Mouse (Mus musculus) forebrain, embryonic 13.5 days (tissue): Measurements from ENCODE around the gene Bbs4. TPM values are rescaled to one million over a fixed set of nuclear protein-coding genes. Genes with fewer than 3 reads are reported as not detected.

Experiments
- ATAC-seq: fragments of 200-750 bp; cut with Nextera tagmentation; 2 replicates; pipeline ENCODE4 v1.8.0; 2017
- H3K27ac ChIP-seq: fragments of 300-500 bp; sonication (generic); 2 replicates; pipeline ENCODE4 v1.5.1; 2015; ENCODE audit warnings: inconsistent platforms, mild to moderate bottlenecking, moderate library complexity
- H3K27me3 ChIP-seq: fragments of 300-500 bp; sonication (generic); 2 replicates; pipeline ENCODE4 v1.6.1; 2015; ENCODE audit warnings: mild to moderate bottlenecking, inconsistent platforms
- H3K36me3 ChIP-seq: fragments of 300-500 bp; sonication (generic); 2 replicates; pipeline ENCODE4 v1.6.1; 2015; ENCODE audit warnings: mild to moderate bottlenecking, inconsistent platforms; ENCODE audit not compliant: poor library complexity, severe bottlenecking
- H3K4me1 ChIP-seq: fragments of 300-500 bp; sonication (generic); 2 replicates; pipeline ENCODE4 v1.6.1; 2015; ENCODE audit warnings: inconsistent platforms
- H3K4me2 ChIP-seq: fragments of 300-500 bp; sonication (generic); 2 replicates; pipeline ENCODE4 v1.6.1; 2015; ENCODE audit warnings: inconsistent platforms, mild to moderate bottlenecking, moderate library complexity
- H3K4me3 ChIP-seq: fragments of 300-500 bp; sonication (generic); 2 replicates; pipeline ENCODE4 v1.5.1; 2015; ENCODE audit warnings: mild to moderate bottlenecking, inconsistent platforms
- H3K9ac ChIP-seq: fragments of 300-500 bp; sonication (generic); 2 replicates; pipeline ENCODE4 v1.6.1; 2015; ENCODE audit warnings: mild to moderate bottlenecking, inconsistent platforms
- H3K9me3 ChIP-seq: fragments of 300-500 bp; sonication (generic); replicated peaks from 2 replicates; pipeline ENCODE4 v1.6.1; 2016; ENCODE audit warnings: inconsistent platforms
- WGBS: fragments of 180-500 bp; shearing (Covaris S2); methylation state at CpG from one replicate; pipeline ENCODE4 v1.1.7; 2015; 5-methylcytosine and 5-hydroxymethylcytosine counted together
- polyA plus RNA-seq: library from polyadenylated mRNA; unstranded; fragments of >200 nt; fragmentation: Nextera tagmentation; extraction: Ambion mirVana; gene quantifications from 2 replicates; pipeline ENCODE4 v1.2.1, GENCODE M21; 2015

The Bbs4 gene
- polyA plus RNA-seq, 1 experiment from 2014 or later = 33.5 TPM

- no peaks in the 10 kb centered on the region for H3K36me3 ChIP-seq
- H3K9me3 ChIP-seq = no peaks in the 10 kb centered on the region
- peak within 1 kb of the TSS; percentile 83 for H3K9ac ChIP-seq
- peak; percentile 98 for ATAC-seq
- H3K27ac ChIP-seq = peak within 1 kb of the TSS; percentile 94
- H3K4me2 ChIP-seq = peak within 1 kb of the TSS; percentile 75
- H3K4me1 ChIP-seq = peaks cover 28% of the 10 kb centered on the region
- no peaks in the 10 kb centered on the region for H3K27me3 ChIP-seq
- peak within 1 kb of the TSS; percentile 84 for H3K4me3 ChIP-seq
- under 1% methylated on average over 58 of the region's 58 CpGs for WGBS
These were observed 62.2 kb downstream of the Bbs4 start, which contains the start of gene Adpgk for GRCm38 (mm10) chr9:59290957-59291687. Gene Adpgk (plus strand): TSS chr9:59291558.

DNA sequence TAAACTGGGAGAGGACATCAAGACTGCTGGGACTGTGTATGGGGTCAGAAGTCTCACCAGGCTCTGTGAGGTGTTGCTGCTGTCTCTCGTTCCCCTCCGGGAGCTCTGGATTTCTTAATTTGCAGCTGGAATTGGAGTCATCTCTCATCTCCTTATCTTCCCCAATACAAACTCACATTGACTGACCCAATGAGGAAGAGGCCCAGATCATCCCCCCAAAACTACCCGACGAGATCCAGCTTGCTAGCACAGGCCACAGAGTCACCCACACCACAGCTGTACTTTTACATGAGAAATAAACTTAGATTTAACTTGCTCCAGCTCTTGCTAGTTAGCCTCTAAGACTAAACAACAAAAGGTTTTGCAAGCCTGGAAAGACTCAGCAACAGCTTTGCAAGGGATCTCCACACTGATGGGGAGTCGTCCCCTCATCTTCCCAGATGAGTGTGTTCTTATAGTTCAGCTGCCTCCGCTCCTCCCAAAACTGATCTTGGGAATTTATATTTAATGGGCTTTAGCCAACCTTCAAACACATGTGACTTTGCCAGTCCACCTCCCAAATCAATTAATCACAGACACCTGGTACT lies 63.7 kb downstream of the Bbs4 start:
- H3K4me3 ChIP-seq = no peak overlapping the region
- H3K27ac ChIP-seq = no peak overlapping the region
- H3K36me3 ChIP-seq = no peaks in the 10 kb centered on the region
- H3K9ac ChIP-seq = no peak overlapping the region
- H3K4me1 ChIP-seq = peaks cover 28% of the 10 kb centered on the region
- H3K9me3 ChIP-seq = no peaks in the 10 kb centered on the region
- 72% methylated on average over 6 of the region's 6 CpGs for whole genome bisulfite sequencing
- no peak overlapping the region for H3K4me2 ChIP-seq
- no peaks in the 10 kb centered on the region for H3K27me3 ChIP-seq
- no peak for ATAC-seq

DNA sequence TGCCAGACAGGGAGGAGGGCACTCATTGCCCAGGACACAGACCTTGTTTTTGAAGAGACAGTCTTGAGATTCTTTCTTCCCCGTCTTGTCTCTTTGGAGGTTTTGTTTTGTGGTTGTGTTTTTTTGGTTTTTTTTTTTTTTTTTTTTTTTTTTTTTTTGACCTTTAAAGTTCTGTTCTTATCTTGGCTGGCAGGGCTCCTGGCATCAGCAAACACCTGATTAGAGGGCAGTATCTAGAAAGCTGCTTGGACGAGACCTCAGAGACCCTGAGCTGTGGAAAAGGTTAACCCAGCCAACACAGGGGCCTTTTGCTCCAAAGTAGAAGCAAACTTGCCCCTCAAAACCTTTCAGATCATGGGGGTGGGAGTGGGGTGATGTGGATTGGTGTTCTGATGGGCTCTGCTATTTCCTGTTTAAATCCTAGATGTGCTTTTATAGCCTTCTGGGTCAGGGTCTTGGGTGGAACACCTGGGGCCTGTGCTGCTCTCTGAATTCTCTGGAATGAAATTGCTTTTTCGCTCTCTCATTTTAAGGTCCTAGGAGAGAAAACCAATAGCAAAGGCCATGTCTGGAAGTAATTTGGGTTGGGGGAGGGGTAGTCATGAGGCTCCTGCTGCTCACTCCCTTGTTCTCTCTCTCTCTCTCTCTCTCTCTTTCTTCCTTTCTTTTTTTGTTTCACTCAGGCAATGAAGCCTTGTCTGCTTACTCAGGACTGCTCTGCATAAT lies 64.5 kb downstream of the Bbs4 start:
- 78% methylated on average over 3 of the region's 3 CpGs for WGBS
- Histone ChIP-seq H3K9me3 (no peaks in the 10 kb centered on the region), H3K27me3 (no peaks in the 10 kb centered on the region), H3K4me1 (peaks cover 28% of the 10 kb centered on the region), H3K4me3 (no peak overlapping the region), H3K4me2 (no peak overlapping the region), H3K27ac (no peak overlapping the region), H3K9ac (no peak overlapping the region), H3K36me3 (no peaks in the 10 kb centered on the region)
- no peak for ATAC-seq

- Histone ChIP-seq H3K4me2 (no peak overlapping the region), H3K36me3 (no peaks in the 10 kb centered on the region), H3K27me3 (no peaks in the 10 kb centered on the region), H3K9me3 (no peaks in the 10 kb centered on the region), H3K4me1 (peaks cover 25% of the 10 kb centered on the region), H3K27ac (no peak overlapping the region), H3K9ac (no peak overlapping the region), H3K4me3 (no peak overlapping the region)
- 87% methylated on average over 5 of the region's 5 CpGs for WGBS
- no peak for ATAC-seq
These were observed 65.2 kb downstream of the Bbs4 start for GRCm38 (mm10) chr9:59288058-59288457.

DNA sequence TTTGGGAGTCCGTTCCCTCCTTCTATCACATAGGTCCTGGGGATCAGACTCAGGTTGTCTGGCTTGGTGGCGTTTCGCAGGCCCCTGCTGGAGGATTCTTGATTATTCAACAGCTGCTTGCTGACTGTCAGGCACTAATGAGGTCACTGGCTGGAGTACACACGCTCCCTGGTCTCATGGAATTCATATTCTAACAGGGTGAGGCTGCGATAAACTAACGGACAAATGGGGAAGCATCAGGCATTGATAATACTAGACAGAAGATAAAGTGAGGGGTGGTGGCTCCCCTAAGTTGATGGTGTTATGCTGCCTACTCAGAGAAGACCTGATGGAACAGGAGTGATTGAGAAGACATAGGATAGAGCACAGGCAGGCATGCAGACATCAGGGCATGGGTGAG lies 67.7 kb downstream of the Bbs4 start:
- WGBS = 76% methylated on average over 6 of the region's 6 CpGs
- Histone ChIP-seq H3K36me3 (no peaks in the 10 kb centered on the region), H3K4me3 (no peak overlapping the region), H3K27ac (no peak overlapping the region), H3K9ac (no peak overlapping the region), H3K9me3 (no peaks in the 10 kb centered on the region; the same call in 1 of the 2 replicates), H3K27me3 (no peaks in the 10 kb centered on the region), H3K4me2 (no peak overlapping the region), H3K4me1 (peaks cover 19% of the 10 kb centered on the region)
- ATAC-seq = no peak

DNA sequence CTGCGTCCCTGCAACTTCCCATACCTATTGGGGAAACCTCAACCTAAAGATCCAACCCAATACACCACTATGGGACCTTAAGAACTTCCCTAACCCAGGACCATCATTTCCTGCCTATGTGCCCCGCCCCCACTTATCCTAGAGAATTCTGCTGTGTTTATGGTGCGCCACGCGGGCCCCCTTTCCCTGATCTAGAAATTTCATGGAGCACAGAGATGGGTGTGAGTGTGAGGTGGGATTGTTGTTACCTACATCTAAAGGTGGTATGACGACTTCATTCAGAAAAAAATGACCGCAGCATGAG lies 70.7 kb downstream of the Bbs4 start:
- no peak overlapping the region for H3K27ac ChIP-seq
- WGBS = 51% methylated on average over 7 of the region's 7 CpGs
- ATAC-seq = no peak
- H3K4me1 ChIP-seq = peaks cover 14% of the 10 kb centered on the region
- H3K9me3 ChIP-seq = no peaks in the 10 kb centered on the region; the same call in 1 of the 2 replicates
- no peaks in the 10 kb centered on the region for H3K27me3 ChIP-seq
- peak overlapping the region; percentile 33 for H3K4me2 ChIP-seq
- H3K4me3 ChIP-seq = 0 out of 2 replicates have a peak overlapping the region, but pooled peaks have one; percentile 2
- no peaks in the 10 kb centered on the region for H3K36me3 ChIP-seq
- H3K9ac ChIP-seq = no peak overlapping the region

- Histone ChIP-seq H3K27me3 (no peaks in the 10 kb centered on the region), H3K4me1 (peaks cover 14% of the 10 kb centered on the region), H3K9ac (no peak overlapping the region), H3K4me2 (peak overlapping the region; percentile 33), H3K36me3 (no peaks in the 10 kb centered on the region), H3K27ac (0 out of 2 replicates have a peak overlapping the region, but pooled peaks have one; percentile 33), H3K9me3 (no peaks in the 10 kb centered on the region; the same call in 1 of the 2 replicates), H3K4me3 (0 out of 2 replicates have a peak overlapping the region, but pooled peaks have one; percentile 2)
- WGBS = 46% methylated on average over 18 of the region's 27 CpGs
- peak; percentile 80 for ATAC-seq
These were observed 71.2 kb downstream of the Bbs4 start for GRCm38 (mm10) chr9:59281871-59282682.

DNA sequence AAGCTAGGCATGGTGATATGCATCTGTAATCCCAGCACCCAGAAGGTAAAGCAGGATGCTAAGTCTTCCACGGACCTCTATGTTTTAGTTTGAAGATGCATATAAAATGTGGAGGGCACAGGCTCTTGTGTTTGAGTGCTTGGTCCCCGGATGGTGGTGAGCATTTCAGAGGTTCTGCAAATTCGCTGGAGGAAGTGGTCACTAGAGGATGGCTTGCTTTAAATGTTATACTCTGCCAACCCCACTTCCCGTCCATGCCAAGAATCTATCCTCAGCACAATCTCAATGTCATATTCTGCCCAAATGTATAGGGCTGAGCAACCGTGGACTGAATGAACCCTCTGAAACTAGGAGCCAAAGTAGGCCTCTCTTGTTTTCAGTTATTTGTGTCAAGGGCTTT lies 72.4 kb downstream of the Bbs4 start:
- H3K27ac ChIP-seq = peak overlapping the region; percentile 31; the same call in 1 of the 2 replicates
- H3K9me3 ChIP-seq = no peaks in the 10 kb centered on the region; the same call in 1 of the 2 replicates
- 88% methylated on average over 5 of the region's 5 CpGs for whole genome bisulfite sequencing
- H3K27me3 ChIP-seq = no peaks in the 10 kb centered on the region
- ATAC-seq = no peak
- H3K4me1 ChIP-seq = peaks cover 14% of the 10 kb centered on the region
- no peak overlapping the region for H3K4me3 ChIP-seq
- H3K4me2 ChIP-seq = no peak overlapping the region
- no peak overlapping the region for H3K9ac ChIP-seq
- H3K36me3 ChIP-seq = no peaks in the 10 kb centered on the region

DNA sequence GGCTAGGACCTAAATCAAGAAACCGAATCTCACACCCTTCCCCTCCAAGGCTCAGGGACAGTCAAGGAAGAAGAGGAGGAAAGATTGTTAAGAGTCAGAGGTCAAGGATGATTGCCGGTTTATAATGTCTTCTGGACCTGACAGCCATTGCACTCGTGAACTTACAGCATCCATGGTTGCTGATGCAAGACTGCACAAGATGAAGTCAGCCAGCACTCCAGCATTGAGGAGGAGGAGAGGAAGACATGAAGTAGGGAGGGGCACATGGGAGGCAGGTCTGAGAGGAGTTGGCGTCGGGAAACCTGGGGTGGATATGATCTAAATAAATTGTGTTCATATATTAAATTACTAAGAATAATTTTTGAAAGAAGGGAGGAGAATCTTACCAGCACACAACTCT lies 74.6 kb downstream of the Bbs4 start:
- Histone ChIP-seq H3K9me3 (no peaks in the 10 kb centered on the region; the same call in 1 of the 2 replicates), H3K27me3 (no peaks in the 10 kb centered on the region), H3K4me3 (no peak overlapping the region), H3K4me2 (no peak overlapping the region), H3K36me3 (no peaks in the 10 kb centered on the region), H3K9ac (no peak overlapping the region), H3K27ac (no peak overlapping the region), H3K4me1 (peaks cover 14% of the 10 kb centered on the region)
- ATAC-seq = no peak
- WGBS = 90% methylated on average over 5 of the region's 5 CpGs

- H3K4me3 ChIP-seq = no peak overlapping the region
- ATAC-seq = no peak
- WGBS = 98% methylated on average over 2 of the region's 2 CpGs
- peaks cover 14% of the 10 kb centered on the region for H3K4me1 ChIP-seq
- H3K9ac ChIP-seq = no peak overlapping the region
- H3K4me2 ChIP-seq = no peak overlapping the region
- no peaks in the 10 kb centered on the region; the same call in 1 of the 2 replicates for H3K9me3 ChIP-seq
- no peaks in the 10 kb centered on the region for H3K36me3 ChIP-seq
- H3K27me3 ChIP-seq = no peaks in the 10 kb centered on the region
- H3K27ac ChIP-seq = no peak overlapping the region
These were observed 75.1 kb downstream of the Bbs4 start for GRCm38 (mm10) chr9:59278199-59278598.

GRCm38 (mm10) chr9:59274846-59275455 lies 78.4 kb downstream of the Bbs4 start:
- Histone ChIP-seq H3K36me3 (no peaks in the 10 kb centered on the region), H3K9ac (no peak overlapping the region)
- 86% methylated on average over 19 of the region's 19 CpGs for WGBS

More at GRCm38 (mm10) chr9:59274846-59275455, 78.4 kb downstream of the Bbs4 start:
- no peak for ATAC-seq
- Histone ChIP-seq H3K27me3 (no peaks in the 10 kb centered on the region), H3K9me3 (no peaks in the 10 kb centered on the region), H3K4me3 (no peak overlapping the region), H3K27ac (no peak overlapping the region), H3K4me2 (no peak overlapping the region), H3K4me1 (peaks cover under 1% of the 10 kb centered on the region; the same call in 1 of the 2 replicates)
